Mouse (Mus musculus) naive thymus-derived CD4-positive, alpha-beta T cell, adult 2 months (primary cell): ENCODE results near the gene Kncn.
A peak's percentile ranks its signal among the peaks of the same experiment; 100 is the strongest.

Experiments
- DNase-seq: peaks from one replicate; pipeline ENCODE4 v3.0.0-alpha.2; 2011; ENCODE audit warnings: low read depth

Gene Kncn

DNA sequence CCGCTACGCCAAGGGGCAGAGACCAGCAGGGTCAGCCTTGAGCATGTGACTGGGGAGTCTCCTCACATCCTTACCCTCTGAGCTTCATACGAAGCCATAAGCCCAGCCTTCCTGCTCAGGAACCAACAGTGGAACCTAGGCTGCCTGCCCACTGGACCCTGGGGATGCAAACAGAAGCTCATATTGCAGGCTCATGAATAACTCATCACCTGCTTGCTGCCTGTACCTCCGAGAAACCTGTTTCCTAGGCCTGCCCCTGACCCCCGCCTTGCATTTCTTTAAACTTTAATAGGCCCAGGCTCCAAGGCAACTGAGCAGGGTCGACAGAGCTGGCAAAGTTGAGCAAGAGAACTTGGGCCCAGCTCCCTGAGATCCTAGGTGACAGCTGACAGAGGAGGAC, at the start of gene Kncn:
Gene Kncn, plus strand, starts transcription at position 379 of the 400 bp plus-strand sequence.
- DNase-seq, result no peak

DNA sequence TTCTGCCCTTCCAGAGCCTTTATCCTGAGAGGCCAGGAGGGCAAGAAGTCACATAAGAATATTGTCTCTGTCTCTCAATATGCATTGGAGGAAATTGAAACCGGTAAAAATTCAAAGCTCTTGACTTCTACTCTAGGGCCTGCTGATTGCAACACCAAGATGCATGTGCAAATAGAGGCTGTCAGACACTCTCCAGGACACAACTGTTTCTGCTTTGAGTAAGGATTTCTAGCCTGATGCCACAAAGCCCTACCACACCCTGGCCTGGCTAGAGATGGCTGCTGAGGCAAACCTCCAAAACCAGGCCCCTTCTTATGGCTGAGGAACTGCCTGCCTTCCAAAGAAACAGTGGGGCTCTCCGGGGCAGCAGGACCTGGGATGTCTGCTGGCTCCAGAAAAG, 48.6 kb upstream of the Kncn start:
- DNase-seq, result no peak

- DNase-seq, result peak; percentile 45
Observed at GRCm38 (mm10) chr4:115838196-115838595, 46.0 kb upstream of the Kncn start.

- peak; percentile 98 for DNase-seq
Observed at GRCm38 (mm10) chr4:115838696-115839641, 45.2 kb upstream of the Kncn start, which contains the start of gene Mknk1. Gene Mknk1, plus strand, starts transcription at chr4:115839198.

DNA sequence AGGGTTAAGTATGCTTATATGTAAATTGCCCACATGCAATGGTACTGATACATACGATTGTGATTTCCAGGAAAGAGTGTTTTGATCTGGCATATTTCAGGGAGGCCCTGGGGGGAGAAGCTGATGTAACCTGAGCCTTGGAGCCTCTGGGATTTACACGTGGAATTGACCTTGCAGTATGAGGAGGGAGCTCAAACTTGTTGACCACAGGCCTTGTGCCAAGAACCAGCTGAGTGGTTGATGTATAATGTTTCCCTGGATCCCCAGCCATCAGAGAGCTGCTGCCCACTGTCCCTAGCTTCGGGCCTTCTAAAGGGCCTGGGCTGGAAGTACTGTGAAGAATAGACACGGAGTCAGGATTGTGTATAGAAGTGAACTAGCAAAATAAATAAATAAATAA, 44.2 kb upstream of the Kncn start:
- no peak for DNase-seq

DNA sequence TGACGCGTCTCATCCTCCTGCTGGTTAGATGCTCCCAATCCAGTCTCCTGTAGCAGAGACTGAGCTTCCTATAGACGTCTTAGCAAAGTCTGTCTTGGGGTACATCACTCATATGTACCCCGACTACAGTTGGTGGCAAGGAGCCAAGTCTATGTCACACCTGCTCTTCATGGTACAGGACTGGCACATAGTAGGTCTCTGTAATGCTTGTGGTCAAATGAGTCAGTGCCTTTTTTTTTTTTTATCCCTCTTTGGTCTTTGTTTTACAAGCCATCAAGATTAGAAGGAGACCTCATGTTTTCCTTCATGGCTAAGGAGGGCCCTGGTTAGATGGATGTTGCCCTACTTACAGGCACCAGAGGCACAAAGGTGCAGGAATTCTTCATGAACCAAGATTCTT, 43.4 kb upstream of the Kncn start:
- DNase-seq, result no peak

GRCm38 (mm10) chr4:115846656-115847055, 37.5 kb upstream of the Kncn start:
- DNase-seq, result no peak

- DNase-seq, result no peak
Observed at GRCm38 (mm10) chr4:115847377-115847776, 36.8 kb upstream of the Kncn start.

GRCm38 (mm10) chr4:115848083-115848482, 36.1 kb upstream of the Kncn start:
- DNase-seq, result no peak

DNA sequence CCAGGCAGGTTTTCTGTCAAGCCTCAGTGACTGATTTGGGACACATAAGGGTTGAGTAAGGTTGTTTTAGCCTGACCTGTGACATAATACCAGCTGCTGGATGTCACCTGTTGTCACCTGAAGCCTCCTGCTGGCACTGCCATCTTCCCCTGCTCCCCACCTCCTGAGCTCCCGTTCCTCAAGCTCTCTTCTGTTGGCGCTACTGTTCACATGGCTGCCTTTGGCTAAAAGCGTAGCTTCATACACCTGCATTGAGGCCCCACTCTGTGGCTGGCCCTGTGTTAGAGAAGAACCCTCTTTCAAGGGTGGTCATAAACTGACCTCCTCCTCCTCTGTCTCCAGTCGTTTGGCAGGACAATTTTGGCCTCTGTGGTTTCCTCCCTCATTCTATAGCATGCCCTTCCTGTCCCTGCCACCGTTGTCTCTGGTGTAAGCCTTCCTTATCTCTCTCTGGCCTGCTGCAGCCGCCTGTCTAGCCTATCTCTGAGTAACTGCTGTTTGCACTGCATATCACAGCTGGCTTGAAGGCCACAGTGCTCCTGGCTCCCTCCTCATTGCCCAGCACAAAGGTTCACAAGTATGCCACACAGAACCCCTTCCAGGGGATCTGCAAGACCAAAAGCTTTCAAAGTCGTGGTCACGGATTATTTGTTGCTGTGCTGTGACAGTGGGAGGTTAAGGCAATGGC, 35.1 kb upstream of the Kncn start:
- DNase-seq, result no peak

GRCm38 (mm10) chr4:115850111-115850510, 34.1 kb upstream of the Kncn start:
- DNase-seq, result no peak

DNA sequence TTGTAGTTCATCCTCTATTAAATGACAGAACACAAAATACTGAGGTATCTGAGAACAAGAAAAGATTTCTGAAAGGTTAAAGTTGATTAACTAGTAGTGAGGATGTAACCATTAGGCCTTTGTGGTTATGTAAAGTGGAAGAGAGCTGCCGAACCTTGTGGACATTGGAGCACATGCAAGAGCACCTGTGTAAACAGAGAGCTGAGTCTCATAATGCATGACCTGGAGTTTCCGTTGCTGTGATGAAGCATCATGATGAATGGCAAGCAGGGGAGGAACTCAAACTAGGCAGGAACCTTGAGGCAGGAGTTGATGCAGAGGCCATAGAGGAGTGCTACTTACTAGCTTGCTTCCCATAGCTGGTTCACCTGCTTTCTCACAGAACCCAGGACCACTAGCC, 33.6 kb upstream of the Kncn start:
- no peak for DNase-seq

GRCm38 (mm10) chr4:115851569-115851968, 32.6 kb upstream of the Kncn start:
- no peak for DNase-seq

- DNase-seq, result no peak
Observed at GRCm38 (mm10) chr4:115855100-115855499, 29.1 kb upstream of the Kncn start.

DNA sequence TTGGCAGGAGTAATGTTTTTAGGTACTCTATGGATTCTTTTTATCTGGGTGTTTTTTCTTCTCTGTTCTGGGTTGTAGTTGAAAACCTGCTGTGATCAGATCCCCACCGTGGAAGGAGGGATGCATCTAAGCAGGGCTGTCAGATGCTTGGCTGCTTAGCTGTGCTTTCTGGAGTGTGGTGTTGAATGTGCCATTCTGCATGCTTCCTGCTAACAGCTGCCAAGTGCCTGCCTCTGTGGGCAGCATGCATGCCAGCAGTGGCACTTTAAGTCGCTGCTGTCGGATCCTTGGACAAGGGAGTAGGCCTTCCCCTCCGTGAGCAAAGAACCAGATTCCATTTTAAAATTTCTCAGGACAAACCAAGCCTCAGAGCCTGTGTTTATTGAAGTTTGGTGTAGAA, 28.6 kb upstream of the Kncn start:
- DNase-seq, result no peak

DNA sequence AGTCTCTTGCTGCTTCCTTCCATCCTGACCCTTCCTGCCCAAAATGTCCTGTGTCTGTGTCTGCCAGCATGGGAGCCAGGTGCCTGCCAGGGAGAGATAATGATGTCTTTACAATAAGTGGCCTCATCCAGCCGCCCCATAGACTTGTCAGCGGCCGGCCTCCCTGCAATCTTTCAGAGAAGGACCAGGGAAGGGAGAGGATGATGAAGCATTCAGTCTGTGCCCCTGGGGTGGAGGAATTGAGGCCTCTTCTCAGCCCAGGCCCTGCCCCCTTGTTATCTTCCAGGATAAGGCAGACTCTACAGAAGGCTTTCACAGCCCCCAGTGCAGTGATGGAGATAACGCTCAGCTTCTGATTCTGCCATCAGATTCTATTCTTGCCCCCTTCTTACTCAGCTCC, 27.9 kb upstream of the Kncn start:
- DNase-seq, result no peak

- no peak for DNase-seq
Observed at GRCm38 (mm10) chr4:115857293-115857883, 26.8 kb upstream of the Kncn start.

DNA sequence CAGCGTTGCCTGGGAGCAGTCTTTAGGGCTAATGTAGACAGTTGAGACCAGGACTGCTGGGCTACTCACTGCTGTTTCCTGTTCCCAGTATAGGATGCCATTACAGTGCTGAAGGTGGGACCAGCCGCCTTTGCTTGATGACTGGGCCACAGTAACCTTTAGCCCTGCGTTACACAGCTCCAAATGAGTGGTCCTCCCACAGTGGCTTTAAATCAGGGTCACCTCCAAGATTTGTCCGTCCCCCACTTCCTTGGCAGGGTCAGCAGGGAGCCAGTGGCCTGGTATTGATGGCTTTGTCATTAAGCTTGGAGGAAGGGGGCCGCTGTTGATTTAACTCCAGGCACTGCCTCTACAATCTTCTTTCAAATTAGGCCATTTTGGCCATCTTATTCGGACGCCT, 20.8 kb upstream of the Kncn start:
- no peak for DNase-seq

DNA sequence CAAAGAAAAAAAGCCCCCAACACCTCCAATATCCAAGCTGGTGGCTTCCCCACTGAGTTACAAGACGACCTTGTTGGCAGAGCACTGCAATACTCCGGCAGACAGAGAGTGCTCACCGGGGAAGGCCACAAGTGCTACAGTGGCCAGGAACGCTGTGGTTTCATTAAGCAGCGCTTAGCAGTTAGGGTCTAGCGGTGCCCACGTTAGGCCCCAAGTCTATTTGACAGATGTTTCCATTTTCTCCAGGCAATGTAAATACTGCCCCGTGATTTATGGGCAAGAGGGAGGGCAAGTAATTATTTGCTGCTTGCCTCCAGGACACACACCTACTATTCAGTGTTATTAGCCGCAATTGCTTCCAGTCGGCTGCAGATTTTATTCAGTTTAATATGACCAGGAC, 20.3 kb upstream of the Kncn start:
- DNase-seq, result no peak

- DNase-seq, result no peak
Observed at GRCm38 (mm10) chr4:115869512-115870210, 14.5 kb upstream of the Kncn start.

- DNase-seq, result no peak
Observed at GRCm38 (mm10) chr4:115873231-115873630, 11.0 kb upstream of the Kncn start.

DNA sequence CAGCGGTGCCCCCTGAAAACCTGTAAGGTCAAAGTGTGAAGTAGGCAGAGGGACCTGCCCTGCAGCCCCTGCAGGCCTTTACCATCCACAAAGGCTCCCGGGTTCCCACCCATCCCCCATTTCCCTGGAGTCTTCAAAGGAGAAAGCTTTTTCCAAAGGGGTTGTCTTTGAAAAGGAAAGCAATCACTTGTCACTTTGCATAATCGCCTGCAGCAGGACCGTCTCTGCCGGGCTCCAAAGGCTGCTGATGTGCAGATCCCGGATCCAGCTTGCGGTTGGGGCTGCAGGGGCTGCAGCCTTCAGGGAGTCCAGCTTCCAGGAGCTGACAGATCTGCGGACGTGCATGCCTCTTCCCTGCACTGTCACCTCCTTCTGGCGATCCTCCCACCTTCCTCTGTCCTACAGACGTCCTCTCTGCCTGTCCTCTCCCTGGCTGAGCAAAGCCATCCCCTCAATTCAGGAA, 6.0 kb upstream of the Kncn start:
- DNase-seq, result no peak
